In the genomic region with DNA sequence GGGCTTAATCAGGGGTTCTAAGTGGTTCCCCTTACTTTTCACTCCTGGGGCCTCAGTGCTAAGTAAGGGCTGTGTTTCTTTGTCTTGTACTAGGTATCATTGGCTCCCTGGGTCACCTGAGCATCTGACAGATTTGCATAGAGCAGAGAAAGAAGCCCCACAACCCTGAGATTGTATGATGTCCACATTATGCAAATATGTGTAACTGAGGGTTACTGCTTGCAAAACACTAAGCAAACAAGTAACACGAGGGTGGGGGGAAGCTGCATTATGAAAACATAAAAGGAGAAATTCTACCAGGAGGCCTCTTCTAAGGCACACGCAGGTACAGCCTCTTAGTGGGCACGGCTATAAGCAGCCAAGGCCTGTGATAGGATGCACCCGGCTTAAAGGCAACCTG, we compare ENCODE assay signal across 30 mouse cellular contexts. TPM values are rescaled to one million over a fixed set of nuclear protein-coding genes. Genes with fewer than 3 reads are reported as not detected.
DNase-seq lines count a peak whose midpoint lies in the region; ATAC-seq and TF ChIP-seq lines count a peak whose summit lies in the region.
"Had no signal": no experiment of that assay in that cellular context is flagged by ENCODE, and none has a peak within 500 bp of the region (broad histone marks: within the 10 kb centered on the region; RNA-seq: fewer than 3 reads in every experiment).

No protein-coding gene starts in this region.

- no peaks in the 10 kb centered on the region for H3K9me3 ChIP-seq in midbrain, embryonic 11.5 days (ENCODE audit: control insufficient read depth, low read length)
- no peaks in the 10 kb centered on the region for H3K9me3 ChIP-seq in midbrain, embryonic 15.5 days
- H3K9me3 ChIP-seq in hindbrain, embryonic 16.5 days (ENCODE audit: control insufficient read depth, low read length), result no peaks in the 10 kb centered on the region
- H3K9me3 ChIP-seq: embryonic facial prominence, embryonic 13.5 days; forebrain, embryonic 13.5 days; heart, embryonic 15.5 days; hindbrain, embryonic 15.5 days; kidney, embryonic 15.5 days; lung, embryonic 15.5 days had no signal

- no peaks in the 10 kb centered on the region for H3K36me3 ChIP-seq in midbrain, embryonic 11.5 days (ENCODE audit: control insufficient read depth, insufficient read depth, low read length)
- no peaks in the 10 kb centered on the region for H3K36me3 ChIP-seq in midbrain, embryonic 15.5 days (replicated peaks)
- no peaks in the 10 kb centered on the region; the same call in 1 of the 2 replicates for H3K36me3 ChIP-seq in thymus, adult 2 months (ENCODE audit: control insufficient read depth, insufficient read depth, low read length)
- H3K36me3 ChIP-seq in hindbrain, embryonic 16.5 days (ENCODE audit: control insufficient read depth, insufficient read depth, low read length), result no peaks in the 10 kb centered on the region
- H3K36me3 ChIP-seq: heart, embryonic 15.5 days; hindbrain, embryonic 15.5 days; lung, embryonic 15.5 days had no signal

- H3K4me2 ChIP-seq in midbrain, embryonic 11.5 days, result no peak overlapping the region
- H3K4me2 ChIP-seq in midbrain, embryonic 15.5 days, result no peak overlapping the region
- no peak overlapping the region for H3K4me2 ChIP-seq in hindbrain, embryonic 16.5 days (ENCODE audit: low read length)
- H3K4me2 ChIP-seq: embryonic facial prominence, embryonic 13.5 days; forebrain, embryonic 13.5 days; heart, embryonic 15.5 days; hindbrain, embryonic 15.5 days; kidney, embryonic 15.5 days; lung, embryonic 15.5 days had no signal

- no peak for TF ChIP-seq CTCF in thymus, adult 2 months (IDR thresholded peaks at IDR 0.05; ENCODE audit: borderline replicate concordance, control insufficient read depth, extremely low read depth, insufficient read depth, low read length, poor library complexity)

- no peak for TF ChIP-seq POLR2A in thymus, adult 2 months (IDR thresholded peaks at IDR 0.05; ENCODE audit: control insufficient read depth, extremely low read depth, insufficient read depth, low read length, poor library complexity)

- no peak overlapping the region for H3K27ac ChIP-seq in midbrain, embryonic 11.5 days (ENCODE audit: low read depth, low read length)
- no peak overlapping the region for H3K27ac ChIP-seq in midbrain, embryonic 15.5 days
- H3K27ac ChIP-seq in thymus, adult 2 months (ENCODE audit: control insufficient read depth, insufficient read depth, low read length), result no peak overlapping the region
- H3K27ac ChIP-seq in hindbrain, embryonic 16.5 days (ENCODE audit: low read depth, low read length), result no peak overlapping the region
- H3K27ac ChIP-seq: embryonic facial prominence, embryonic 13.5 days; forebrain, embryonic 13.5 days; heart, embryonic 15.5 days; hindbrain, embryonic 15.5 days; kidney, embryonic 15.5 days; liver, embryonic 14.5 days; lung, embryonic 15.5 days had no signal

- no peak for ATAC-seq in midbrain, embryonic 11.5 days (ENCODE audit: low FRiP score)
- ATAC-seq in midbrain, embryonic 15.5 days (replicated peaks), result no peak
- peak; percentile 24 for ATAC-seq in activated CD4-positive, CD25-positive, alpha-beta regulatory T cell, adult 4 months
- ATAC-seq in monocyte, adult 5-6 weeks (replicated peaks; ENCODE audit: insufficient number of reproducible peaks, low FRiP score, low TSS enrichment, poor library complexity, severe bottlenecking), result 0 out of 2 replicates have a peak, but pooled peaks have one; percentile 8
- no peak for ATAC-seq in hindbrain, embryonic 16.5 days
- ATAC-seq: forebrain, embryonic 13.5 days had no signal

- no peaks in the 10 kb centered on the region for H3K27me3 ChIP-seq in midbrain, embryonic 11.5 days (ENCODE audit: control insufficient read depth, insufficient read depth, low read length)
- H3K27me3 ChIP-seq in midbrain, embryonic 15.5 days (replicated peaks), result no peaks in the 10 kb centered on the region
- H3K27me3 ChIP-seq in thymus, adult 2 months (ENCODE audit: control insufficient read depth, insufficient read depth, low read length), result no peaks in the 10 kb centered on the region
- 0 out of 2 replicates have a peak, but pooled peaks cover 2% of the 10 kb centered on the region for H3K27me3 ChIP-seq in hindbrain, embryonic 16.5 days (replicated peaks; ENCODE audit: control insufficient read depth, insufficient read depth, low read length)
- H3K27me3 ChIP-seq: embryonic facial prominence, embryonic 13.5 days; forebrain, embryonic 13.5 days; heart, embryonic 15.5 days; hindbrain, embryonic 15.5 days; kidney, embryonic 15.5 days; lung, embryonic 15.5 days had no signal

- DNase-seq in midbrain, embryonic 11.5 days (ENCODE audit: low spot score, missing footprints), result peak; percentile 8
- DNase-seq in CD4-positive, CD25-positive, alpha-beta regulatory T cell, adult 2 months (ENCODE audit: low read depth, low spot score), result peak; percentile 58
- no peak for DNase-seq in thymus, adult 2 months
- no peak for DNase-seq in gastrocnemius, adult 18-20 months (ENCODE audit: low spot score)
- DNase-seq: adrenal gland, postnatal 10 days; cerebellum, adult 8-10 months; cerebellum, postnatal 36 days; embryo, embryonic 11 days; gastrocnemius, postnatal 14 days; kidney, adult 11 months; kidney, postnatal 36 days; layer of hippocampus, adult 9-11 months; lung, postnatal 36 days; retina, postnatal 1 day; right cerebral cortex, postnatal 25 days had no signal

- H3K4me1 ChIP-seq in midbrain, embryonic 11.5 days (ENCODE audit: control insufficient read depth, insufficient read depth, low read length), result peaks cover 21% of the 10 kb centered on the region
- peaks cover 31% of the 10 kb centered on the region for H3K4me1 ChIP-seq in midbrain, embryonic 15.5 days
- H3K4me1 ChIP-seq in thymus, adult 2 months (replicated peaks; ENCODE audit: control insufficient read depth, insufficient read depth, low read length), result peaks cover 49% of the 10 kb centered on the region
- H3K4me1 ChIP-seq in hindbrain, embryonic 16.5 days (ENCODE audit: control insufficient read depth, insufficient read depth, low read depth, low read length), result peaks cover 14% of the 10 kb centered on the region

- no peak overlapping the region for H3K9ac ChIP-seq in midbrain, embryonic 11.5 days (ENCODE audit: low read length)
- no peak overlapping the region for H3K9ac ChIP-seq in midbrain, embryonic 15.5 days
- H3K9ac ChIP-seq in hindbrain, embryonic 16.5 days (ENCODE audit: low read depth, low read length), result no peak overlapping the region
- H3K9ac ChIP-seq: embryonic facial prominence, embryonic 13.5 days; forebrain, embryonic 13.5 days; heart, embryonic 15.5 days; hindbrain, embryonic 15.5 days; kidney, embryonic 15.5 days; liver, embryonic 14.5 days; lung, embryonic 15.5 days had no signal

- no peak overlapping the region for H3K4me3 ChIP-seq in midbrain, embryonic 11.5 days (ENCODE audit: low read depth, low read length)
- no peak overlapping the region for H3K4me3 ChIP-seq in midbrain, embryonic 15.5 days
- no peak overlapping the region for H3K4me3 ChIP-seq in thymus, adult 2 months (ENCODE audit: control insufficient read depth, insufficient read depth, low read length)
- no peak overlapping the region for H3K4me3 ChIP-seq in hindbrain, embryonic 16.5 days (ENCODE audit: low read length)
- H3K4me3 ChIP-seq: embryonic facial prominence, embryonic 13.5 days; erythroblast, embryonic 14.5 days; forebrain, embryonic 13.5 days; heart, embryonic 15.5 days; hindbrain, embryonic 15.5 days; kidney, embryonic 15.5 days; lung, embryonic 15.5 days had no signal

- WGBS in midbrain, embryonic 11.5 days, result 81% methylated on average over 4 of the region's 4 CpGs
- WGBS in midbrain, embryonic 15.5 days, result 77% methylated on average over 4 of the region's 4 CpGs
- WGBS in thymus, adult 2 months, result 86% methylated on average over 4 of the region's 4 CpGs
- 82% methylated on average over 4 of the region's 4 CpGs for WGBS in hindbrain, embryonic 16.5 days

RNA-seq across cellular contexts. Expression of a gene that starts 3.8 kb away (rescaled TPM):
- polyA plus RNA-seq in midbrain, embryonic 11.5 days (2014; fragmentation: Nextera tagmentation; extraction: Ambion mirVana), result 0.05 and 0.07 TPM in 2 replicates
- 1.5 and 1.8 TPM in 2 replicates for polyA plus RNA-seq in midbrain, embryonic 15.5 days (2015; fragmentation: Nextera tagmentation; extraction: Ambion mirVana)
- under 1 TPM; 0.28 to 0.32 TPM for polyA plus RNA-seq in activated CD4-positive, CD25-positive, alpha-beta regulatory T cell, adult 4 months (2017; shearing (Covaris generic))
- total RNA-seq in monocyte, adult 5-6 weeks (2017), result 0.19 to 1.3 TPM (median 0.19 TPM) in 3 replicates
- 0.13 and 0.20 TPM in 2 replicates for polyA plus RNA-seq in thymus, adult 2 months (2012; rRNA removed)
- total RNA-seq in gastrocnemius, adult 18-20 months (2021), result not detected
- polyA plus RNA-seq in hindbrain, embryonic 16.5 days (2015; fragmentation: Nextera tagmentation; extraction: Ambion mirVana), result 2.9 and 3.0 TPM in 2 replicates
- total RNA-seq: adrenal gland, postnatal 10 days; gastrocnemius, postnatal 14 days had no signal
- polyA plus RNA-seq: erythroblast, embryonic 14.5 days; G1E had no signal

RNA-seq across cellular contexts. Expression of a gene that starts 3.8 kb away (rescaled TPM):
- polyA plus RNA-seq in midbrain, embryonic 11.5 days (2014; fragmentation: Nextera tagmentation; extraction: Ambion mirVana), result 11.8 and 13.2 TPM in 2 replicates
- polyA plus RNA-seq in midbrain, embryonic 15.5 days (2015; fragmentation: Nextera tagmentation; extraction: Ambion mirVana), result 5.1 and 5.7 TPM in 2 replicates
- 10 to 100 TPM in 1 of 2 experiments, 1 to 10 TPM in 1; 6.2 to 11.9 TPM for polyA plus RNA-seq in activated CD4-positive, CD25-positive, alpha-beta regulatory T cell, adult 4 months (2017; shearing (Covaris generic))
- total RNA-seq in monocyte, adult 5-6 weeks (2017), result 27.6 to 28.1 TPM (median 28.1 TPM) in 3 replicates
- polyA plus RNA-seq in thymus, adult 2 months (2012; rRNA removed), result 32.6 and 37.4 TPM in 2 replicates
- total RNA-seq in gastrocnemius, adult 18-20 months (2021), result under 1 TPM; 0.50 to 0.90 TPM
- polyA plus RNA-seq in hindbrain, embryonic 16.5 days (2015; fragmentation: Nextera tagmentation; extraction: Ambion mirVana), result 4.4 and 4.9 TPM in 2 replicates

RNA-seq across cellular contexts. Expression of a gene that starts 22.2 kb away (rescaled TPM):
- 0.14 and 0.20 TPM in 2 replicates for polyA plus RNA-seq in midbrain, embryonic 11.5 days (2014; fragmentation: Nextera tagmentation; extraction: Ambion mirVana)
- polyA plus RNA-seq in midbrain, embryonic 15.5 days (2015; fragmentation: Nextera tagmentation; extraction: Ambion mirVana), result 0.41 and 0.65 TPM in 2 replicates
- polyA plus RNA-seq in activated CD4-positive, CD25-positive, alpha-beta regulatory T cell, adult 4 months (2017; shearing (Covaris generic)), result under 1 TPM in 1 of 2 experiments, not detected in 1; 0.37 TPM
- not detected in 3 replicates for total RNA-seq in monocyte, adult 5-6 weeks (2017)
- polyA plus RNA-seq in thymus, adult 2 months (2012; rRNA removed), result 0.03 and 0.04 TPM in 2 replicates
- not detected for total RNA-seq in gastrocnemius, adult 18-20 months (2021)
- polyA plus RNA-seq in hindbrain, embryonic 16.5 days (2015; fragmentation: Nextera tagmentation; extraction: Ambion mirVana), result 0.60 and 0.88 TPM in 2 replicates
- total RNA-seq: G1E; gastrocnemius, postnatal 14 days; hematopoietic stem cell, adult 5-6 weeks had no signal
- polyA plus RNA-seq: erythroblast, embryonic 14.5 days; G1E; kidney, embryonic 15.5 days; liver, embryonic 14.5 days; urinary bladder, adult 2 months had no signal

RNA-seq across cellular contexts. Expression of a gene that starts 49.9 kb away (rescaled TPM):
- polyA plus RNA-seq in midbrain, embryonic 11.5 days (2014; fragmentation: Nextera tagmentation; extraction: Ambion mirVana), result 1.4 and 1.8 TPM in 2 replicates
- 0.74 and 1.4 TPM in 2 replicates for polyA plus RNA-seq in midbrain, embryonic 15.5 days (2015; fragmentation: Nextera tagmentation; extraction: Ambion mirVana)
- polyA plus RNA-seq in activated CD4-positive, CD25-positive, alpha-beta regulatory T cell, adult 4 months (2017; shearing (Covaris generic)), result under 1 TPM in 1 of 2 experiments, not detected in 1; 0.74 TPM
- 0.43 TPM in 1 of 3 replicates, not detected in the others for total RNA-seq in monocyte, adult 5-6 weeks (2017)
- polyA plus RNA-seq in thymus, adult 2 months (2012; rRNA removed), result 0.14 and 0.84 TPM in 2 replicates
- total RNA-seq in gastrocnemius, adult 18-20 months (2021), result under 1 TPM; 0.25 to 0.66 TPM
- 1.2 and 1.4 TPM in 2 replicates for polyA plus RNA-seq in hindbrain, embryonic 16.5 days (2015; fragmentation: Nextera tagmentation; extraction: Ambion mirVana)
- total RNA-seq: hematopoietic stem cell, adult 5-6 weeks had no signal
- polyA plus RNA-seq: erythroblast, embryonic 14.5 days had no signal

Comparison
In these comparisons a context has a peak if more than half of its experiments do, and no peak if none do; other contexts are left out.
1. ATAC-seq: peak in activated CD4-positive, CD25-positive, alpha-beta regulatory T cell, adult 4 months (single experiment) and monocyte, adult 5-6 weeks (single experiment); none in midbrain, embryonic 11.5 days (single experiment), midbrain, embryonic 15.5 days (single experiment) and hindbrain, embryonic 16.5 days (single experiment).
2. DNase-seq: peak in midbrain, embryonic 11.5 days (single experiment) and CD4-positive, CD25-positive, alpha-beta regulatory T cell, adult 2 months (single experiment); none in thymus, adult 2 months (single experiment) and gastrocnemius, adult 18-20 months (single experiment).